In the genomic region with DNA sequence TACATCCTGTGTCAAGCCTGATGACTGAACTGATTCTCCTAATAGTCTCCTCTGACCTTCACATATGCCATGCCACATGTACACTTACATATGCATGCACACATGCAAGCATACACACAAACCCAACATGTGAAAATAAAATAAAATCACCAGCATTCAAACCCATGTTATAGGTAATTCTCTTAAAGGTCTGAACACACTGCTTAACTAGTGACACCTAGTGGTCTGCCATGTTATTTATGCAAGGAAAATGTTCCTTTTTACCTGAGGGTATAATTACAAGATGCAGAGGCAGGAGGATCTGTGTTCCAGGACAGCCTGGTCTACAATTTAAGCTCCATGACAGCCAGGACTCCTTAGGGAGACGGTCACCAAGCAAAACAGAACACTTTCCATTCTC, we compare ENCODE assay signal across 11 mouse cellular contexts. TPM values are rescaled to one million over a fixed set of nuclear protein-coding genes. Genes with fewer than 3 reads are reported as not detected.
DNase-seq lines count a peak whose midpoint lies in the region; ATAC-seq and TF ChIP-seq lines count a peak whose summit lies in the region.
"Had no signal": no experiment of that assay in that cellular context is flagged by ENCODE, and none has a peak within 500 bp of the region (broad histone marks: within the 10 kb centered on the region; RNA-seq: fewer than 3 reads in every experiment).

No protein-coding gene starts in this region.

- DNase-seq in cerebellum, adult 11-12 months, result no peak
- DNase-seq in layer of hippocampus, adult 2 months (ENCODE audit: low spot score in 2 of 2), result peak in 1 of 2 experiments; percentile 18
- DNase-seq in layer of hippocampus, adult 9-11 months, result no peak
- peak; percentile 56 for DNase-seq in MN1 (ENCODE audit: low spot score)
- DNase-seq in lung, postnatal 10 days, result peak; percentile 5
- no peak for DNase-seq in adrenal gland, postnatal 4 days (ENCODE audit: low spot score in 2 of 2)
- DNase-seq: thymus, postnatal 4 days had no signal

- H3K4me3 ChIP-seq in layer of hippocampus, adult 2 months, result no peak overlapping the region
- H3K4me3 ChIP-seq: erythroblast, embryonic 14.5 days had no signal

- H3K27ac ChIP-seq in layer of hippocampus, adult 2 months, result no peak overlapping the region

- ATAC-seq in cerebellum, adult (ENCODE audit: insufficient number of reproducible peaks, low FRiP score, low TSS enrichment), result 0 out of 2 replicates have a peak, but pooled peaks have one; percentile 40
- no peak for ATAC-seq in erythroblast, adult 5-6 weeks (replicated peaks; ENCODE audit: low FRiP score, poor library complexity, severe bottlenecking)

- peak; percentile 85 for TF ChIP-seq CTCF in layer of hippocampus, adult 2 months (conservative IDR thresholded peaks at IDR 0.05)

RNA-seq across cellular contexts. Expression of gene Depdc7, which starts 32.1 kb away (rescaled TPM):
- 1 to 10 TPM; 1.6 to 2.2 TPM for total RNA-seq in layer of hippocampus, adult 2 months (2021)
- 1.9 TPM in 1 of 2 replicates, not detected in the other for total RNA-seq in erythroblast, adult 5-6 weeks (2015; ENCODE audit: low replicate concordance)
- 0.17 TPM in 1 of 2 replicates, not detected in the other for total RNA-seq in erythroblast, adult 5-6 weeks (2017; ENCODE audit: low replicate concordance)
- total RNA-seq in adrenal gland, postnatal 4 days (2021), result 1 to 10 TPM; 4.6 to 5.2 TPM

RNA-seq across cellular contexts. Expression of gene Qser1, which starts 41.8 kb away (rescaled TPM):
- total RNA-seq in layer of hippocampus, adult 2 months (2021), result 10 to 100 TPM in 1 of 2 experiments, 1 to 10 TPM in 1; 9.8 to 11.3 TPM
- total RNA-seq in erythroblast, adult 5-6 weeks (2015; ENCODE audit: low replicate concordance), result 4.2 and 9.6 TPM in 2 replicates
- total RNA-seq in erythroblast, adult 5-6 weeks (2017; ENCODE audit: low replicate concordance), result 1.5 and 1.8 TPM in 2 replicates
- total RNA-seq in adrenal gland, postnatal 4 days (2021), result 10 to 100 TPM; 25.5 to 28.1 TPM

RNA-seq across cellular contexts. Expression of gene Pin1rt1, which starts 58.6 kb away (rescaled TPM):
- not detected for total RNA-seq in layer of hippocampus, adult 2 months (2021)
- total RNA-seq in erythroblast, adult 5-6 weeks (2015; ENCODE audit: low replicate concordance), result not detected in 2 replicates
- total RNA-seq in erythroblast, adult 5-6 weeks (2017; ENCODE audit: low replicate concordance), result not detected in 2 replicates
- total RNA-seq in adrenal gland, postnatal 4 days (2021), result not detected
- total RNA-seq: layer of hippocampus, adult 18-20 months had no signal

Comparison
In these comparisons a context has a peak if more than half of its experiments do, and no peak if none do; other contexts are left out.
1. DNase-seq: peak in MN1 (single experiment) and lung, postnatal 10 days (single experiment); none in cerebellum, adult 11-12 months (single experiment), layer of hippocampus, adult 9-11 months (single experiment) and adrenal gland, postnatal 4 days (0 of 2).